Mouse (Mus musculus) thymus, postnatal 14 days (tissue): ENCODE data around the gene Enah.
A peak's percentile ranks its signal among the peaks of the same experiment; 100 is the strongest.

Experiments used
- DNase-seq: peaks from one replicate; pipeline ENCODE4 v3.0.0; 2021

The Enah gene

GRCm38 (mm10) chr1:182019926-182020801 lies at the start of gene Enah:
TSS of gene Enah (minus strand) at chr1:182019990.
- peak; percentile 41 for DNase-seq

DNA sequence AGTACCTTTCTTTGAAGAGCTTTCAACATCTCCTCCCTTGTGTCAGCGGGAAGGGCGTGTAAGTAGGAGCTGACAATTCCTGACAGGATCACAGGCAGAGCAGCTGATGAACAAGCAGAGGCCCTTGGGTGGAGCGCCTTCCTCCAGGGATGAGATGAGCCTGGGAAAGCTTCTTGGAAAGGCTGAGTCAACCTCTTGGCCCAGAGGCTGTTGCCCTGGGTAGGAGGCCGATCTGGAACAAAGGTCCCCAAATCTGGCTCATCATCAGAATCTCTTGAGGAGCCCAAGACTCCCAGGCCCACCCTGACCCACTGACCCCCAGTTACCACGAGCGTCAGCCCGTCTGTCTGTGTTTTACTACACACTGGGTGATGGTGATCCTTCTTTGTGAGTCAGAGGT lies 48.3 kb upstream of the Enah start:
- DNase-seq = no peak

DNA sequence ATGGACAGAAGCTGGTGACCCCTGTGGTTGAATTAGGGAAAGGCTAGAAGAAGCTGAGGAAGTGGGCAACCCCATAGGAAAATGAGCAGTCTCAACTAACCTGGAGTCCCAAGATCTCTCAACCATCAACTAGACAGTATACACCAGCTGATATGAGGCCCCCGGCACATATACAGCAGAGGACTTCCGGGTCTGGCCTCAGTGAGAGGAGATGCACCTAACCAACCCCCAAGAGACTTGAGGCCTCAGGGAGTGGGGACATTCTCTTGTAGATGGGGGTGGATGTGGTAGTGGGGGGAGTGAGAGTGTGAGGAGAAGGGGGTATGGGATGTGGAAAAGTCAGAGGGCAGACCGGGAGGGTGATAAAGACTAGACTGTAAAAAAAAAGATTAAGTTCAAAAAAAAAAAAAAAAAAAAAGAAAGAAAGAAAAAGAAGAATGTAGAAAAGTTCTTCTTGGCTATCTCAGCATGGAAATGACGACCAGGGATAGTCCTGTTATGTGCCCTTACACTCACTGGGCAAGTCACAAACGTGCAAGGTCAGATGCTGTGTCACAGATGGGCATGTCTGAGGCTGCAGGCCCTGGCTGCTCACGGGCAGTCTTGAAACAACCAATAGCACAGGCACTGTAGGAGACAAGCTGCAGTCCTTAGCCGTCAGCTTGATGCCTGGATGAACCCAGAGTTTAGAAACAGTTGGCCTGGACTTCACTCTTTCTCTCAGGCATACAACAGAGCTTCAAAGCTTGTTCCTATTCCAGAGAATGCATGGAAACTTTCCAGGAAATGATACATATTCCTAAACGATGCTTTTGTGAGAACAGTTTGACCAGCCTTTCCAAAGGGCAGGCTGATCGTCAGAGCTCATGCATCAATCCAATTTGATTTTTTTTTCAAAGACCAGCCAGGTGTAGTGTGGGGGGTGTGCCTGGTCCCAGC lies 47.0 kb upstream of the Enah start:
- DNase-seq = no peak

DNA sequence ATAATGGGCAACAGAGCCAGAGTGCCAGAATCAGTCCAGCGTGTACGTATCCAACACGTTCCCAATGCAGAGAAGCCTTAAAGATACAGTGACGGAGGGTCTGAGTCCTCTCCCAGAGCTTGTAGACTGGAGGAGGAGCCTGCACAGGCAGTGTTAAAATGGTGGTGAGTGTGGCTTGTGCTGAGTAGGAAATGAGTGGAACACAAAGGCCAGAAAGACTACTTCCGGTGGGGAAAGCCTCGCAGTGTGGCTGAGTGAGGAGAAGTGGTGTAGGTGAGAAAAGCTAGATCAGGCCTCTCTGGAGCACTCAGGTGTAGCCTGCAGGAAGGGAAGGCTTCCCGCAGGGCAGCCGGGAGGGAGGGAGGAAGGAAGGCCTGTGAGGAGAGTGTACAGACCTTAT lies 43.9 kb upstream of the Enah start:
- DNase-seq = peak; percentile 12

GRCm38 (mm10) chr1:182062801-182063200 lies 43.0 kb upstream of the Enah start:
- no peak for DNase-seq

GRCm38 (mm10) chr1:182061203-182061602 lies 41.4 kb upstream of the Enah start:
- DNase-seq = no peak

DNA sequence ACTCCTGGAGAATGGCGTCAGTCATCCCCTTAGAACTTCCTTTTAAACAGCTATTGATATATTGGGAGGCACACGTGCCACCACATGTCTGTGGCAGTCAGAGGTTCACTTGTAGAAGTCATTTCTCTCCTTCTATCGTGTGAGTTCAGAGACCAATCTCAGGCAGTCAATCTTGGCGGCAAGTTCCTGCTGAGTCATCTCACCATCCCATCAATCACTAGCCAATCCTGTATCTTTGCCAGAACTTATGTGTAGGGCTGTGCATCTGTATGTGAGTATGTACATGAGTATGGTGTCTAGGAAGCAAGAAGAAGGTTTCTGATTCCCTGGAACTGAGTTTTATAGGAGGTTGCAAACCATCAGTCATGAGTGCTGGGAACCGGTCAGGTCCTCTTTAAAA lies 40.0 kb upstream of the Enah start:
- DNase-seq = no peak

- no peak for DNase-seq
Observed at GRCm38 (mm10) chr1:182057998-182058397, 38.2 kb upstream of the Enah start.

GRCm38 (mm10) chr1:182055122-182055521 lies 35.3 kb upstream of the Enah start:
- no peak for DNase-seq

DNA sequence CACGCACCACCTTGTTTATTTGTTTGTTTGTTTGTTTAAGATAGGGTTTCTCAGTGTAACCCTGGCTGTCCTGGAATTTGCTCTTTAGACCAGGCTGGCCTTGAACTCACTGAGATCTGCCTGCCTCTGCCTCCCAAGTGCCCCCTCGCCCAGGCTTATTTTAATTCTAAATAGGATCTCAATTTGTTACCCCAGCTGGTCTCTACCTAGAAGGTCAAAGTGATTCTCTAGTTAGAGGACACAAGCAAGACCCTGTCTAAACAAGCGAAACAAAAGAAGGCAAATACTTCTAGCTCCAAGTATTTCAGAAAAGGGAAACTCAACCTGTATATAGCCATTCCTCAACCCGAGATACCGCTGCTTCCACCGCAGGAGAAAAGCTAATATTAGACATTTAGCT lies 34.9 kb upstream of the Enah start:
- no peak for DNase-seq

- DNase-seq = no peak
Observed at GRCm38 (mm10) chr1:182052973-182053372, 33.2 kb upstream of the Enah start.

- DNase-seq = no peak
Observed at GRCm38 (mm10) chr1:182052385-182052784, 32.6 kb upstream of the Enah start.

DNA sequence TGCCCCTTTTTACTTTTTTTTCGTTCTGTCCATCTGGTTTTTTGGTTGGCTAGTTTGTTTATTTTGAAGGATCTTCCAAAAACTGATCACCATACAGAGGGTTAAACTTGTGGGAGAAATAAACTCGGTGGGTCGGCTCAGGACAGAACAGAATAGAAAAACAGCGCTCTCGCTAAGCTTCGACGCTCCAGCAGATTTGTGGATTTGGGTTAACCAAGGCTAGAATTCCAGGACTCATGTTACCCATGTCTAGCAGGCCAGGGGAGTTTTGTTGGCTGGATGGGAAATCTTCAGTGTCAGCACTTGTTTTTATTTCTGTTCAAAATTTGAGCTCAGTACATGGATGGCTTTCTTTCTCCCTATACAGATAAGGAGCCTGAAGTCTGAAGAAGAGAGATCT lies 30.0 kb upstream of the Enah start:
- no peak for DNase-seq

DNA sequence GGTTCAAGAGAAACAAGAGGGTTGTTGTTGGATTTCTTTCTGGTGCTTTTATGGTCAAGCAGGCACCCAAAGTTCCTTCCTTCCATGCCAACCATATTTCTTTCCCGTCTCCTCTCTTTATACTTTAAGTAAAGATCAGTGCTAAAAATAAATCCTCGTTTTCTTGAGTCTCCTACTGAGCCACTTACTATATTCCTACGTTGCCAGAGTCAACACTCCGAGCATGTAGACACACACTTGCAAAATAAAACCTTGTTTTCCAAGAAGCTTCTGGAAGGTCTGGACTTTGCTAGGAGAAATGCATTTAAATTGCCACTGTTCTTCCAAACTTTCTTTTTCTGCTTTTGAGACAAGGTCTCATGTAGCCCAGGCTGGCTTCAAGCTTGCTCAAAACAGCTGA lies 28.3 kb upstream of the Enah start:
- DNase-seq = no peak

GRCm38 (mm10) chr1:182047016-182047690 lies 27.4 kb upstream of the Enah start:
- no peak for DNase-seq

DNA sequence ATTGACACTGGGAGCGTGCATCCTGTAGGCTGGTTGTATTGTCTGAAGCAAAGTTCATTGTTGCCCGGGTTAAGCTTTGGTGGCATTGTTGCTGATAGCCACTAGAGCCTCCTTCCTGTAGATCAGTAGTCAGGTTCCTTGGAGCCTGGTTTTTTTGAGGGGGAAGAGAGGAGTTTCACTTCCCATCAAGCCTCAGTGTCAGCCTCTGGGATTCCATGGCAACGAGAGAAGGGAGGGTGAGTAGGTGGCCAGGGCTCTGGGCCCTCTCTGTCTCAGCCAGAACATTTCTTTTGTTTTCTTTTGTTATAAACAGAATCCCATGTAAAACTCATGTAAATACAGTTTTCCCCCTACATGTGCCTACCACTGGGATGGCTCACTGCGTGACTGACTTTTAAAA lies 25.4 kb upstream of the Enah start:
- no peak for DNase-seq

DNA sequence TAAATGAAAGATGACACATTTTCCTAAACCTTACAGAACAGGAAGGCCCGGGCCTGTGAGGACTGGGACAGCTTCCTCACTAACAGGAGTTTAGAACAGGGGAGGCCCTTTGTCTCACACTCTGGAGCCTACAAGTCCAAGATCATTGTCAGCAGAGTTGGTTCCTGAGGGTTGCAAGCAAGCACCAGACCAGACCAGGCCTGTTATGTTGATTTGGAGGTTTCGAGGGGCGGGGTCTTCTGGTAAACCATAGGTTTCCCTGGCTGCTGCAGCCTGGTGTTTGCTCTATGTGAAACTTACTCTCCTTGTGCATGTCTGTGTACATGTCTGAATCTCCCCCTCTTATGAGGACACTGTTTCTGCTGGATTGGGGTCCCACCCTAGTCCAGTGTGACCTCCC lies 20.7 kb upstream of the Enah start:
- DNase-seq = no peak

DNA sequence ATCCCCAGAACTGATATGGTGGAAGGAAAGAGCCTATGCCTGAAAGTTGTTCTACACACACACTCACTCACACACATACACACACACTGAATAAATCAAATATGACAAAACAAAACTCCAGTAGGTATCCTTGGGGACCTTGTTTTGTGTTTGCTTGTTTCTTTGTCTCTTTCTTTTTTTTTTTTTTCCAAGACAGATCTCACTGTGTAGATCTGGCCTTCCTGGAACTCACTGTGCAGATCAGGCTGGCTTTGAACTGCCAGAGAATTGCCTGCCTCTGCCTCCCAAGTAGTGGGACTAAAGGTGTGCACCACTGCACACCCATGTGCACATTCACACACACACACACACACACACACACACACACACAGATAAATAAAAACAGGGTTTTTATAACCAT lies 12.0 kb upstream of the Enah start:
- DNase-seq = no peak

GRCm38 (mm10) chr1:182031066-182031465 lies 11.3 kb upstream of the Enah start:
- DNase-seq = no peak

- no peak for DNase-seq
Observed at GRCm38 (mm10) chr1:182029989-182030649, 10.3 kb upstream of the Enah start.

DNA sequence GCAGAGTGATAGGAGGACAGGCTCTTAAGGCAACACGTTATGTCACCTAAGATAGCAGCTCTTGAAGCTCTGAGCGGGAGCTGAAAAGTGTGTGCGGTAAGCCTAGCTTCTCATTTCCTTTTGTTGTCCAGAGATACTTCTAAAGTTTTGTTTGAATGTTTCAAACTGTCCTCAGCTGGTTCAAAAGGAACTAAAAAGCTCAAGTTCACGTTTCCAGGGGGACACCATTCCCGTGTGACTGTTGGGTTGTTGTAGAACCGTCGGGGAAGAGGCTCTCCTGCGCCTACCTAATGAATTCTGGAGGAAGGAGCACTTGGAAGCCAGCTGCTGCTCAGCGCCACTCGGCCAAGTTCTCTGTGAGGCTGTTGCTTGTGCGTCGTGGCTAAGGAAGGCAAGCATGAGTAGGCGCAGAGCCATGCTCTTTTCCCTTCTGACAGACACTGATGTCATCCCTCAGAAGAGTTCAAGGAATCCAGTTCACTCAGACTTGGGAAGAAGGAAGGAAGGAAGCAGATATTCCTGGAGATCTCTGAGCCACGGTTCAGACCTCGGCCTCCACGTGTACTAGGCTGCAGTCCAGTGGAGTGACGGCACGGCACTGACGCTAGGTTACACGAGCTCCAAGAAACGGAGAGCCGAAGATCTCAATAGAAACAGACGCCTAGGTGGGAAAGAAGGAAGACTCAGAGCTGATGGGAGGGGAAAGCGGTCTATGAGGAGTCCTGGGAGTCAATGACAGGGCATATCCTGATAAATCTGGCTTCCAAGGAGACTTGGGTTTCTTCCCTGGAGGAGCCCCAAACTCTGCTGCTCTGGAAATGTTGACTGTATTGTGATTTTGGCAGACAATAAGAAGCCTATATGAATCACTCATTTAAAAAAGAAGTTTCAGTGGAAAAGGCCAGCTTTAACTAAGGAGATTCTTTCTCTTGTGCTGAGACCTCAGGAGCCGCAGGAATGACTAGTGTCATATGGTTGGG lies 8.7 kb upstream of the Enah start:
- DNase-seq = no peak
